Mouse (Mus musculus) retina, postnatal 7 days (tissue): ENCODE results near the gene Bcar3.
A peak's percentile ranks its signal among the peaks of the same experiment; 100 is the strongest.

Experiments
- DNase-seq: peaks from one replicate; pipeline ENCODE4 v3.0.0-alpha.2; 2012; ENCODE audit warnings: low read depth, low spot score

Gene Bcar3

DNA sequence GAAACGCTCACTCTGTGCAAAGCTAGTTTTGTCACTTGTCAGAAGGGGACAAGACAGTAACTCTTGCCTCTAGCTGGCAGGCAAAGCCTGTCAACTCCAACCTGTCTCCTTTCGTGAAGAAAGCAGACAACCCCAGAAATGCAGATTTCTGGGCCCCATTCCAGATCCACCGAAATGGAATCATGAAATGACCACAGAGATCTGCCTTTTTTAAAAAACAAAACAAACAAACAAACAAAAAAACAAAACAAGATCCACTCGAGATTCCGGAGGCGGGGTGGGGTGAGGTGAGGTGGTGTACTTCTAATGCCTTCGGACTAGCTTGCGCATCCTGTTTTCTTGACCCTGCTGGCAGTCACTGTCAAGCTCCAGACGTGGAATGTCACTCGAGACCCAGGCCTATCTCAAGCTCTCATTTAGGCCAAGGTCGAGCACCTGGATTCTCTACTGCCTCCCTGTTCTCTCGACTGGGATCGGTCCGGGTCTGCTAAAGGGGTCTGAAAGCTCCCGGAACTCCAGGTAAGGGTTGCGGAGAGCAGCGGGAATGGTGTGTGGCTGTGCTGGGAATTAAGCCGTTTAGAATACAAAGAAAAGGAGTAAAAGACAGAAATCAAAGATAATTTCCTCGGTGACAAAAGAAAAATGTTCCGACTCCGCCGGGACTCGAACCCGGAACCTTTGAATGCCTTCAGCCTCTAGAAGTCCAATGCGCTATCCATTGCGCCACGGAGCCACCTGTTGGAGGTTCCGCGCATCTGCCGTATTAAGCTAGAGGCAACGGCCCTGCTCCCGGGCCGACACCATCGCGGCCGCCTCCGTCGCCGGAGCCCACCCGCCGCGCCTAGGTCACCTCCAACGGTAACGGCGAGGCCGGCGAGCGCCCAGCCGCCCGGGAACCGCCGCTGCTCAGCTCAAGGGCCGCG, 1.4 kb upstream of the Bcar3 start:
- peak; percentile 84 for DNase-seq

DNA sequence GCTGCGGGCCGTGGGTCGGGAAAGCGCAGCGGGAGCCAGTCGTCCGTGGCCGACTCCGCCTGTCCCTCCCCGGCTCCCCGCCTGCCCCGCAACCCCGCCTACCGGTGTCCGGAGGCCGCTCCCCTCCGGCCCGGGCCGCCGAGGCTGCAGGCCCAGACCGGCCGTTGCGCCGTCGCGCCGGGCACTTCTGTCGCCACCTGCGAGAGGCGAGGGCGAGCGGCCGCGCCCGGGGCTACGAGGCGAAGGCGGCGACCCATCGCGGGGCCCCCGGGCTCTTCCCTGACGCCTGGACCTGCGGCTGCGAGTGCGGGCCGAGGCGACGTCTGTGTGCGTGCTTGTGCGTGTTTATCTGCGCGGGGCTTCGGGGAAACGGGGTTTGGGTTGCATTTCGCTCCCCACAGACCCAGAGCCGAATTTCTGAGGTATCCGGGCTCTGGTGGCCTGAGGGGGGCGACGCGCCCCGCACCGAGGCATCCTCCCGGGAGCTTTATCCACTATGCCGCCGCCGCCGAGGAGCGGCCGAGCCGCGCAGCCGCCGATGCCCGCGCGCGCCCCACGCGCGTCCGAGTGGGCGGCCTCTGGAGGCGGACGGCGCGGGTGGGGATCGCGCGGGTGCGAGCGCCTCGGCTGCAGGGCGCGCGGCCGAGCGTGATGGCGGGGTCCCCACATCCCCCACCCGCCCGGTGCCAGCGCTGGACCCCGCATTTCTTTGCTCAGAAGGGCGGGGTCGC, 548 bp upstream of the Bcar3 start:
- DNase-seq, result peak; percentile 67

DNA sequence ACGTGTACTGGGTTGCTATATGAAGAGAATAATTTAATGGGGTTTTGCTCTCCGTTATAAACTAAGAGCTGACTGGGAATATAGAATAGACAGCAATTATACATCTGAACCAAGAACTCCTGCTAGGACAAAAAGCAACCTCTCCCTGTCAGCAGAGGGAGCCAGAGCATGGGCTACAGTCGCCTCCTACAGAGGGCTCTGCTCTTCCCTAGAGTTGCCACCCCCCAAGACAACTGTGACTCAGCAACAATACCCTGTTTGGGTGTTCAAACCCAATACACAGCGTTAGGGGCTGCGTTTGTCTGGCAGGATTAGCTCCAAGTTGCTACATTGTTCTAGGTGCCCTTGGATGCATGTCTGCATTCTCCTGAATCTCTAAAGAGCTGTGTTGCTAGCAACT, 1.6 kb downstream of the Bcar3 start:
- peak; percentile 58 for DNase-seq

GRCm38 (mm10) chr3:122296979-122297378, 3.0 kb downstream of the Bcar3 start:
- no peak for DNase-seq

DNA sequence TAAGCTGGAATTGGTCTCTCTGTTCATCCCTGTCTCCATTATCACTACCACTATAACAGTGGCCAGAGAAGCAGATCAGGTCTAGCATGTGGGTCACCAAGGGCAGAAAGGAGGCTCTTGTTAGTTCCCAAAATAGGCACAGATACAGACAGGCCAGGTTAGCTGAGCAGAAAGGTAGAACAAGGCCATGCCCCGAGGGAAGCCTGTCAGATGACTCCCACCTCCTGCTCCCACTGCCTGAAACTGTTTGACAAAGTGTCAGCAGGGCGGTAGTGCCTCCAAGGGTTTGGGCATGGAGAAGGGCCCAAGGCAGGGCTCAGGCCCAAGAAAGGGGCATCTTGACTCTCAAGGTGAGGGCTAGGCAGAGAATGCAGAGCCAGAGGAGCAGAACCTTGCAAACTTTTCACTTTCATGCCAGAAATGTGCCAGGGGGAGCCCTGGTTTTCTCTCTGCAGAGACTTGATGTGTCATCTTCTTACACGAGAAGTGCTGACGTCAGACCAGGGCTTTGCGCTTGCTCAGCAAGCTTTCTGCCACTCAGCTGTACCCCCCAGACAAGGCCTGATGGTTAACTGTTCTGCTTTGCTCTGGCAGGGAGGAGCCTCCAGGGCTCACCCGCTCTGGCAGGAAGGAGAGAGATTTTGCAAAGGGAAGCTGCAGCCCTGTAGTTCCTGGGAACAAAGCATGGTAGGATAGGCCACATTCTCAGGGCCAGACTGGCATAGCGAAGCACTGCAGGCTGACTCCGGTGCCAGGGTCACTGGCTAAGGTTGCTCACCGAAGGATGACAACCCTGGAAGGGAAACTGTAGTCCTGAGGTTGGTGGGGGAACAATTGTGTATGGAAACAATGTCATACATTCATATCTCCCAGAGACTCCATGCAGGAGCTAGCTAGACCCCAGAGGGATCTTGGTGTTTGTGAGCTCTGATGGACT, 7.3 kb downstream of the Bcar3 start:
- no peak for DNase-seq

- no peak for DNase-seq
Observed at GRCm38 (mm10) chr3:122304560-122304959, 10.6 kb downstream of the Bcar3 start.

DNA sequence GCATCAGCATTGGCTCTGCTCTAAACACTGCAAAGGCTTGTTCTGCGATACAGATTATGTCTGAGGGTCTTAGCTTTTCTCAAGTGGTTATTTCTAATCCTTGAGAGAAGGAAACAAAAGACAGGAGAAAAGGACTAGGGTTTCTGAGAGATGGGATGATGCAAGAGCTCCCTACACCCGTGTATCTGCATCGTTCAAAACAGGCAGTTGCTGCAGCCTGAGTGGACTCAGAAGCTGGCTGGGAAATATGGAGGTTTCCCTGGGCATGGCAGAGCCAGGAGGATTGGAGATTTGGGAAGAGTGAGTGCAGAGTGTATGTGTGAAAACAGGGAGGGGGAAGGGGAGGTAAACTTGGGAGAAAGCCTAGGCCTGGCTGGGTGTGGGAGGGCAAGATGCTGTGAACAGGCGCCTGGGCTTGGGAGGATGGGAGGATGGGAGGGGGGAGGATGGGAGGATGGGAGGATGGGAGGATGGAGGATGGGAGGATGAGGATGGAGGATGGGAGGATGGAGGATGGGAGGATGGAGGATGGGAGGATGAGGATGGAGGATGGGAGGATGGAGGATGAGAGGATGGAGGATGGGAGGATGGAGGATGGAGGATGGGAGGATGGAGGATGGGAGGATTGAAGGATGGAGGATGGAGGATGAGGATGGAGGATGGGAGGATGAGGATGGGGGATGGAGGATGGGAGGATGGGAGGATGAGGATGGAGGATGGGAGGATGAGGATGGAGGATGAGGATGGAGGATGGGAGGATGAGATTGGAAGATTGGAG, 14.1 kb downstream of the Bcar3 start:
- DNase-seq, result no peak

GRCm38 (mm10) chr3:122308981-122309380, 15.0 kb downstream of the Bcar3 start:
- DNase-seq, result no peak

DNA sequence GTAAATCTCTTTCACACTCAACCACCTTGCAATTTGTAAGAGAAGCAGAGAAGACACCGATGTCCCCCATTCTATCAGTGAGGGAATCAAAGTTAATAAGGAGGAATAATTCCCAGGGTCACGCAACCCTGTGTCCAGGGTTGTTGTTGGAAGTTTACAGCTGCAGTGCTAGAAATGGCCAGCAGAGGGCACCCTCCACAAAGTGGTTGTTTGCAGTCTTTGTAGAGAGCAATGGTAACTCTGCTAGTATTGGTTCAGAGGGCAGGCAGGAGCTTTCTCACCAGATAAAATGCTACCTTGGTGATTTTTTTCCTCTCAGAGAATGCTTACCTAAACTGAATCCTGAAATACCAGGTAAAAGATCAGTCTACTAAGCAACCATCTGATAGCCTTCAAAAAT, 18.1 kb downstream of the Bcar3 start:
- peak; percentile 70 for DNase-seq

DNA sequence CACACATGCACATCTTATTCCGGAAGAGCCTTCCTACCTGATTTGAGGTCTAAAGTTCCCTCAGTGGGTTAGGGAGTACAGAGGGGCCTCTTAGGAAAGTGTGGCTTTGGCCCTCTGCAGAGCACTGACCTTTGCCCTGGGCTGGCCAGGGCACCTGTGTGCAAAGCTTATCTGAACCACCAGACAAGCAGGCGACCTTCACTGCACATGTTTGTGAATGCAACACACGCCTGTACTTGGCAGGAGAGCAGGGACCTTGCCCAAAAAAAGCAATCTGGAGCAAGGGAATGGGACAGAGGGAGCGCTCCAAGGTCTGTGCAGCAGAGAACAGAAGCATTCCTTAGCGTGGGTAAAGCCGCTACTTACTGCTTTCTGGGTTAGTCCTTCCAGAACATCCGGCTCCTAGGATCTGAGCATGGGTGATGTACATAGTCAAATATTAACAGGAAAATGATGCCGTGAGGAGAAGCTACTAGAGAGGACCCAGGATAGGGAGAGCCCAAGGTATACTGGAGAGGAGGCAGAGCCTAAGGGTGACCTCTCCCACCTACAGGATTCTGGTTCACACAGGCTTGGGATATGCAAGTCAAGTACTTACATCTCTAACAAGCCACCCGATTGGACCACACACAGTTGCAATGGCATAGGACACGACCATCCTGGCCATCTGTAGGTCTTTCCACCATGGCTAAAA, 19.1 kb downstream of the Bcar3 start:
- DNase-seq, result no peak

DNA sequence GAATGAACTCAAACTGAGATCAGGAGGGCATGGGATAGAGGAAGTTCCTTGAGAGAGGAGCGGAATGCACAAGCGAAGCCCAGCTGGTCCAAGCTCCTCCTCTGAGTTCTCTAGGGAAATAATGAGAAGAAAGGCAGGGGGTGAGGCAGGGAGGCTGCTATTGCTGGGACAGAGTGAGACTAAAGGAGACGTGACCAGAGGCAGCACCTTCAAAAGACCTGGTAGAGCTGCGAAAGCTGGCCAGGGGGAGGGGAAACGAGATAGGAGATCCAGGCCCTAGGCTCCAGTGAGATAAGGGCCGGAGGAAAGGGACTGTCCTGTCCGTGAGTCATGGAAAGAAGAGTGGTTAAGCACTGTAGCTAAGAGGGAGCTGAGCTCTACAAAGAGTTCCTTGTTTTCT, 20.0 kb downstream of the Bcar3 start:
- DNase-seq, result no peak

DNA sequence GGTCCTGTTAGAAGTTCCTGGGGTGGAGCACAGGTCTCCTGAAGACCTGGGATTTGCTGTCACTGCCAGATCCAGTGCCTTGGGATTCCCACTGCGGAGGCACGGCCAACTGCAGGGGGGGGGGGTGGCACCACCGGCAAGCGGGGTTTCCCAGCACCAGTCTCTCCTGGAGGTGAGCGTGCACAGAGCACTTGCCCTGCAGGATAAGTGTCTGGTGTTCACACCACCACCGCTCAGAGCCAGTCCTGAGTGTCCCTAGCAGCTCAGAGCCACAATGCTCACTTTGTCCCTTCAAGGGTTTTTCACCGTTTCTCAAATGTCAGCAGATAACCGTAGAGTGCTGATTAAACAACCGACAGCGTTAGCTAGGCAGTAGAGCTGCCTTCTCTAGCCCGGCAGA, 22.7 kb downstream of the Bcar3 start:
- DNase-seq, result no peak

DNA sequence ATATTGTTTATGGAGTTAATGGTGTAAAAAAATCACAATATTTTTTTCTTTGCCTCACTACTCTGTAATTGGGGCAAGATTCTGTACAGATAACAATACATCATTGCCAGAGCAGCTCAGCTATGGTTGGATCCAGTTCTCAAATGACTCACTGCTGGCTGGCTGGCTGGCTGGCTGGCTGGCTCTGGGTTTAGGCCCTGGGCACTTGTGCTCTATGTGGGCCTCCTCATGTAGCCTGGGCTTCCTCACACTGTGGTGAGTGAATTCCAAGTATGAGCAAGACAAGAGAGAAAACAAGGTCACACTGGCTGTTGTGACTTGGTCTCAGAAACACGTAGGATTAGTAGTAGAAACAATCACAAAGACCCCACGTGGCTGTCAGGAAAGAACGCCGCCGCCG, 23.4 kb downstream of the Bcar3 start:
- DNase-seq, result no peak

- DNase-seq, result no peak
Observed at GRCm38 (mm10) chr3:122322226-122322625, 28.3 kb downstream of the Bcar3 start.

DNA sequence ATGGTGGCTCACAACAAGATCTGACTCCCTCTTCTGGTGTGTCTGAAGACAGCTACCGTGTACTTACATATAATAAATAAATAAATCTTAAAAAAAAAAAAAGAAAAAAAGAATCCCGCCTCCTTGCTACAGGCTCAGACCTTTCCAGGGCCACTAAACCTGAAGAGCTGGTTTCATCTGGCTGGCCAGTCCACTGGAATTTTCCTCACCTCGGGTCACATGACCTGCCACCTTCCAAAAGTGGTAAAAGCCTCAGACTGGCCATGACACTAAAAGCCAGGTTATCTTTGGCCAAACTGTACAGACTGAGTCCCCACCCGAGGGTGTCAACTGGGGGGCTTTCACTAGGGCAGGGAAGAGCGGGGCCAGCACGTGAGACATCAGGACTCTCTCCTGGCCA, 29.9 kb downstream of the Bcar3 start:
- no peak for DNase-seq

DNA sequence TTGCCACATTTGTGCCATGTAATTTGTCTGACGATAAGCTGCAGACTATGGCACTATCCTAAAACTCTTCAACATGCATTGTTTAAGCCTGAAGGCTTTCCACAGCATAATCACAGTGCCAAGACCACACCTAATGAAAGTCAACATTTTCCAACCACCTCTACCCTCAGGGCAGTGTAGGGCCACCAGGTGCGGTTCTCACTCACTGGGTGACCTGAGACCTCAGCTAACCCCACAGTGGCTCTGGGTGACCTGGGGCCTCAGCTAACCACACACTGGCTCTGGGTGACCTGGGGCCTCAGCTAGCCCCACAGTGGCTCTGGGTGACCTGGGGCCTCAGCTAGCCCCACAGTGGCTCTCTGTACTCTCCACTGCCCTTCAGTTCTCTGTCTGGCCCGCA, 30.6 kb downstream of the Bcar3 start:
- DNase-seq, result no peak

DNA sequence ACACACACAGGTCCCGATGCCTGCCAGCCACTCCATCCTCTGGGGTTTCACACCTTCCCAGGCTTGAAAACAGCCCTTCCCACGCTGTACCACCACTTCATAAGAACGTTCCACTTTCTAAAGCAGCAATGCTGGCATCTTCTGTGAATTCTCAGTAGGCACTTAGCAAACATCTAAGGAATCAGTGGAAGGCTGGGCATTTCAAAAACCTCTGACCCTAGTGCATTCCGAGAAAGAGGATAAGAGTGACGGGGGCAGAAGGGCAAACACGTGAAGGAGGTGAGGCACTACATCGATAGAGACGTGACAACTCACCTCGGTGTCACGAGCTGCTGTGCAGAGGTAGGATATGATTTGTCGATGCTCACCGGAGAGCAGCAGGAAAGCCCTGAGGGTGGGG, 36.5 kb downstream of the Bcar3 start:
- no peak for DNase-seq

GRCm38 (mm10) chr3:122333493-122333892, 39.6 kb downstream of the Bcar3 start:
- no peak for DNase-seq

DNA sequence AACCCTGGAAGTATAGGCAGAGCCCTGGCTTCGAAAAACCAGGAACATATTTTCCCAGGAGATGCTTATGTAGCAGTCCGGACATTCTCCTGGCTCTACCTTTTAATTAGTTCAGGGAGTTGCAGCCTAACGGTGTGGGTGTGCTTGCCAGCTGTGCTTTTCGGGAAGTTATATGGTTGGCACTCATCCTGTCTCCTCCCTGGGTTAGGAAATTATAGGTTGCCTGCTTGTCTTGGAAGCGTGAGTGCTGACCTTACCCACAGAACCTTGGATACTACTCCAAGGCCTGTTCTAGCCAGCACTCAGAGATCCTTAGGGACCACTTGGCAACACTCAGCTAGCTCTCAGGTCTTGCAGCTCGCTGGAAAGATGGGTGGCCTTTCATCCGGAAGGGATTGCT, 40.0 kb downstream of the Bcar3 start:
- no peak for DNase-seq

DNA sequence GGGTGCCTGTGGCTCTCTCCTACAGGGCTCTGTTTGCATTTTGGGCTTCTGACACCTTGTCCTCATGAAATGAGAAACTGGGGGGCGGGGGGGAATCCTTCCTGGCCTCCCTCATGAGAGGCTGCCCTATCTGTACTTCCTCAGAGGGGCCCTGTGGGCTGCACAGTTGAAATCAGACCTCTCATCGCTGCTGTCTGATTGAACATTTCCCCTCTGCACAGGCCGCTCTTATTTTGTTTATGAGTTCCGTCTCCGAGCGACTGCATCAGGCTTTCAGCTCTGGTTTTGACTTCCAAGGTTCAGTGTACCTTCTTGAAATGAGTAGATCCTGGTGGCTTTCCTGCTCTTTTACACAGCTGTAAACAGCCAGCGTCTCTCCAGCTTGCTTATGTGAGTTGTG, 40.4 kb downstream of the Bcar3 start:
- DNase-seq, result no peak
